Mouse (Mus musculus) heart, adult 2 months (tissue): ENCODE data around the gene Cbl. TPM values are rescaled to one million over a fixed set of nuclear protein-coding genes. Genes with fewer than 3 reads are reported as not detected.

ENCODE experiments used
- DNase-seq, 2 experiments: peaks; one replicate each; pipeline ENCODE4 v3.0.0; 2021
- H3K27ac ChIP-seq: fragments of 200-600 bp; 2 replicates; pipeline ENCODE4 v1.8.1; 2022
- H3K27me3 ChIP-seq: fragments of 200-500 bp; 2 replicates; pipeline ENCODE4 v1.6.1; 2012; ENCODE audit warnings: mild to moderate bottlenecking, low read length, inconsistent platforms, mixed read lengths; ENCODE audit not compliant: control insufficient read depth, insufficient read depth
- H3K36me3 ChIP-seq: fragments of 200-500 bp; 2 replicates; pipeline ENCODE4 v1.6.1; 2012; ENCODE audit warnings: low read length, inconsistent platforms; ENCODE audit not compliant: control insufficient read depth, insufficient read depth
- H3K4me1 ChIP-seq: fragments of 200-500 bp; 2 replicates; pipeline ENCODE4 v1.6.1; 2011; ENCODE audit warnings: low read length; ENCODE audit not compliant: control insufficient read depth, insufficient read depth
- H3K4me3 ChIP-seq: fragments of 200-600 bp; 2 replicates; pipeline ENCODE4 v1.8.1; 2022
- H3K79me2 ChIP-seq: fragments of 200-500 bp; replicated peaks from 2 replicates; pipeline ENCODE4 v1.6.1; 2012; ENCODE audit warnings: mild to moderate bottlenecking, inconsistent platforms, low read length, moderate library complexity, mixed read lengths; ENCODE audit not compliant: control insufficient read depth, insufficient read depth
- H3K9ac ChIP-seq: fragments of 200-500 bp; 2 replicates; pipeline ENCODE4 v1.6.1; 2012; ENCODE audit warnings: low read depth, mild to moderate bottlenecking, control low read depth, inconsistent platforms, low read length, mixed read lengths
- CTCF ChIP-seq: fragments of 200-600 bp; IDR thresholded peaks from 2 replicates; pipeline ENCODE4 v1.8.1; 2022; ENCODE audit warnings: antibody characterized with exemption, mild to moderate bottlenecking, moderate library complexity
- EP300 ChIP-seq: fragments of 200-500 bp; IDR thresholded peaks from 2 replicates; pipeline ENCODE4 v1.6.1; 2011; ENCODE audit warnings: low read depth, low read length, control low read depth; ENCODE audit not compliant: insufficient read depth
- POLR2A ChIP-seq: fragments of 200-500 bp; IDR thresholded peaks from 2 replicates; pipeline ENCODE4 v1.6.1; 2011; ENCODE audit warnings: mild to moderate bottlenecking, low read depth, low read length, control low read depth; ENCODE audit not compliant: insufficient read depth
- WGBS: fragments of 180-500 bp; shearing (Covaris S2); methylation state at CpG from one replicate; pipeline ENCODE4 v1.1.7; 2018; 5-methylcytosine and 5-hydroxymethylcytosine counted together
- intact Hi-C: fragments of 180-260 bp; cut with DNase I; formaldehyde crosslinking; loops from one replicate; pipeline ENCODE4 v1.15.1; 2025
- polyA plus RNA-seq: library from polyadenylated mRNA; depleted of rRNA; stranded (reverse); fragments of >200 nt; gene quantifications from 2 replicates; pipeline ENCODE4 v1.2.3, GENCODE M21; 2012
- total RNA-seq, 2 experiments: library from RNA; stranded (reverse); gene quantifications; 2 replicates each; pipeline ENCODE4 v1.2.3; 2021

The Cbl gene
- total and polyA plus RNA-seq, 3 experiments, result 5.0 to 18.7 (median 17.8) TPM

DNA sequence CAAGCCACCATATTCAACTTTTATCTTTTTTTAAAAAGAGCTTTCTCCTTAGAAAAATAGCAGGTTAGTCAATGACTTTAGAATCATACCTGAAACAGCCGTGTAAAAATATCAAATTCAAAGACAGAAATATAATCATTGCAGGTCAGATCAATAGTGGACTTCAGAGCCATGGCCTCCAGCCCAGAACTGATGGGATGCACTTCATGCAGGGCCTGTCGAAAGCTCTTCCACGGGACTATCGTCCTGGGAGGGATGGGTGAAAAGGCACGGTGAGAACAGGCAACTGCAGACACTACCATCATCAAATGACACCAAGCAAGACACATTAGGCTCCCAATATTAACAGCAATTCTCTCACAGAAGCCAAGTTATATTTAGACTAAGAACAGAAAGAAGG lies 64.9 kb downstream of the Cbl start:
- DNase-seq, result no peak
- WGBS, result 47% methylated on average over 5 of the region's 5 CpGs
- Histone ChIP-seq H3K36me3 (peaks cover 12% of the 10 kb centered on the region; the same call in 1 of the 2 replicates), H3K27me3 (no peaks in the 10 kb centered on the region), H3K9ac (no peak overlapping the region), H3K79me2 (no peaks in the 10 kb centered on the region), H3K4me1 (peaks cover 10% of the 10 kb centered on the region), H3K4me3 (no peak overlapping the region), H3K27ac (no peak overlapping the region; the same call in 1 of the 2 replicates)
- TF ChIP-seq POLR2A, result no peak
- no peak for TF ChIP-seq EP300
- TF ChIP-seq CTCF, result no peak
- intact Hi-C loops, result no loop called here

DNA sequence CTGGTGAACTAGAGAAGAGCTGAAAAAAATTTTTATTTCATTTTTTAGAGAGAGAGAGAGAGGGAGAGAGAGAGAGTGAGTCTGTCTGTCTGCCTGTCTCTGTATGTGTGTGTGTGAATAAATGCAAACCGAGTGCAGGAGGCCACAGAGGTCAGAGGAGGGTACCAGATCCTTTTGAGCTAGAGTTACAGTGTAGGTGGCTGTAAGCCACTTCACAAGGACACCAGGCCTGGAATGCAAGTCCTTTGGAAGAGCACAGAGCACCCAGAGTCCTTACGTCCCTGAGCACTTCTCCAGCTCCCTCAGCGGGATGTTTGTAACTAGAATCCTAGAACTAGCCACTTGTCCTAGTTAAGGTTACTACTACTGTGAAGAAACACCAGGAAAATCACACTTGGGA lies 74.0 kb downstream of the Cbl start:
- Histone ChIP-seq H3K27me3 (no peaks in the 10 kb centered on the region), H3K36me3 (no peaks in the 10 kb centered on the region; the same call in 1 of the 2 replicates), H3K27ac (no peak overlapping the region), H3K4me3 (no peak overlapping the region), H3K9ac (no peak overlapping the region), H3K79me2 (no peaks in the 10 kb centered on the region), H3K4me1 (no peaks in the 10 kb centered on the region)
- no peak for TF ChIP-seq POLR2A
- no peak for TF ChIP-seq CTCF
- TF ChIP-seq EP300, result 0 out of 2 replicates have a peak, but pooled peaks have one; percentile 16
- no peak for DNase-seq
- intact Hi-C loops, result no loop called here
- WGBS, result 69% methylated on average over 3 of the region's 3 CpGs

DNA sequence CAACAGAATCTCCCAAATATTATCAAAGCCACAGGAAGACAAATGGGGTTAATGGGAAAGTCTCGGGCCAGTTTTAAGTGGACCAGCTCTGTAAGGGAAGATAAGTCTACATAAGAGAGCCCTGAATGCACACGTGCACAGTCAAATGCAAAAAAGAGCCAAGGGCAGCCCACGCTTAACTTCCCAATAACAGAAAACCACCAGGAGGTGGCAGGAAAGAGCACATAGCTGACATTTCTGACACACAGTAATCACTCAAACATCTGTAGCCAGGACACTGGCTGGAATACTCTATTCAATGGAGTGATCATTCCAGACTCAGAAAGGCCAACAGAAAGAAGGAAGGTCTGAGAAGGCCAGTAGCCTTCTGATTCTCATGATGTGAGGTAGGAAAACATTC lies 86.6 kb downstream of the Cbl start:
- H3K9ac ChIP-seq, result no peak overlapping the region
- 11% methylated on average over 3 of the region's 3 CpGs for WGBS
- DNase-seq, result no peak
- no peaks in the 10 kb centered on the region for H3K27me3 ChIP-seq
- TF ChIP-seq POLR2A (no peak), CTCF (peak; percentile 80)
- intact Hi-C loops, result loop anchor here (2.0 kb wide), 1 partner anchor 20 kb away; no protein-coding TSS in a partner anchor
- no peak overlapping the region for H3K4me3 ChIP-seq
- peaks cover 15% of the 10 kb centered on the region for H3K36me3 ChIP-seq
- no peaks in the 10 kb centered on the region for H3K79me2 ChIP-seq
- no peak overlapping the region for H3K27ac ChIP-seq
- peaks cover 5% of the 10 kb centered on the region for H3K4me1 ChIP-seq

DNA sequence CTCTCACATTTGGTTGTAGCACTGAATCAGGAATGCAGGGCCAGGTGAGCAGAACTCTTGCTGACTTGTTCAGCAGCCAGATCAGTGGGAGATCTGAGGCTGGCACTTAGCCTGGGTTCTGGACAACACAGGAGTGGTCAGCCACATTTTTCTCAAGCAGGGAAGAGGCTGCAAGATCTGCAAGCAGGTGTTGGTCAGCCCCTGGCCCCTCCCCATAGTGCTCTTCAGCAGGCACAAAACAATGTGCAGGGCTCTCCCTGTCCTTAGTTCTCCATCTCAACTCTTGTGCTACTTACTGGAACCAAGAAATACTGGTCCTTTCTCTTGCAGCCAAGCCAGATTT lies 89.2 kb downstream of the Cbl start:
- H3K4me1 ChIP-seq, result peaks cover 5% of the 10 kb centered on the region
- intact Hi-C loops, result no loop called here
- H3K79me2 ChIP-seq, result no peaks in the 10 kb centered on the region
- H3K4me3 ChIP-seq, result no peak overlapping the region
- no peak overlapping the region for H3K27ac ChIP-seq
- DNase-seq, result no peak
- TF ChIP-seq POLR2A (no peak), EP300 (no peak)
- H3K27me3 ChIP-seq, result no peaks in the 10 kb centered on the region
- no peak overlapping the region for H3K9ac ChIP-seq
- H3K36me3 ChIP-seq, result peaks cover 11% of the 10 kb centered on the region

DNA sequence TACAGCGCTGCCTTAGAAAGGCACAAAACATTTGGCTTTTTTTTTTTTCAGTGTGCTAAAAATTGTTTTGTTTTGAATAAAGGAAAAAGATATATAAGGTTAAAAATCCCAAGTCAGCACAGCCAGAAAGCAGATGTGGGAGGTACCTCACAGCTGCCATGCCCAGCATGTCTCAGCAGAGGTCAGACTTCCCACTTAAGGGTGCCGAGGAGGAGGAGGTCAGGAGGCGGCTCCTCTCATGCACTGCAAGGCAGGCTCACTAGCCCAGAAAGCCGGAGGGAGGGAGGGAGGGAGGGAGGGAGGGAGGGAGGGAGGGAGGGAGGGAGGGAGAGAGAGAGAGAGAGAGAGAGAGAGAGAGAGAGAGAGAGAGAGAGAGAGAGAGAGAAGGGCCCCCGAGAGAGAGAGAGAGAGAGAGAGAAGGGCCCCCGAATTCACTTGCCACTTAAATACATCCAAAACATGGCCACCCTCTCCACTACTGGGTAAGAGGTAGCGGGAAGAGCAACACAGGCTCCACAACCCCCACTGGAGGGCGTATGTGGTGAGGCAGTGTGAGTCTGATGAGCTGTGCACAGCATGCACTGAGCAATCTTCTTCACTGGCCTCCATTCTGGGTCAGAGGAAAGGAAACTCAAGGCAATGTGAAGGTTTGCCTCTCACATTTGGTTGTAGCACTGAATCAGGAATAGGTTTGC lies 89.7 kb downstream of the Cbl start:
- no peak overlapping the region for H3K27ac ChIP-seq
- H3K36me3 ChIP-seq, result peaks cover 11% of the 10 kb centered on the region
- peaks cover 5% of the 10 kb centered on the region for H3K4me1 ChIP-seq
- H3K9ac ChIP-seq, result no peak overlapping the region
- peak in 1 of 2 experiments; percentile 46 for DNase-seq
- no peak overlapping the region for H3K4me3 ChIP-seq
- H3K27me3 ChIP-seq, result no peaks in the 10 kb centered on the region
- 35% methylated on average over 7 of the region's 8 CpGs for WGBS
- no peaks in the 10 kb centered on the region for H3K79me2 ChIP-seq
- TF ChIP-seq CTCF (peak; percentile 38), POLR2A (no peak)
- intact Hi-C loops, result no loop called here

DNA sequence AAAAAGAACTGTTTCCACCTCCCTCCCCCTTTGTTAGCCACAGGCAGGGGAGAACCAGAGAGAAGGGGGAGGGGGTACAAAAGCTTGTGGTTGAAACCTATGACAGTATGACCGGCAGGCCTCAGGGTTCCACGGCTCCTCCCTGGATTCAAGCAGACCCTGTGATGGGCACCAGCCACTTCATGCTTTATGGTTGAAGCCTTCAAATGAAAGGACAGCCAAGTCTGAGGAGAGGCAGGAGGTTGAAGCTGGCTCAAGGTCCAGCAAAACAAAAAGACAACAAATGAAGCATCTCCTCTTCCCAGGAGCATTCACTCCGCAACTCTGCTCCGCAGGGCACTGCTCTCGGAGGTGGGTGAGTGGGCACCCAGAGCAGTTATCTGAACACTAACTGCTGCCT lies 90.4 kb downstream of the Cbl start:
- Histone ChIP-seq H3K4me1 (peaks cover 3% of the 10 kb centered on the region), H3K9ac (no peak overlapping the region), H3K27ac (peak overlapping the region; percentile 26; the same call in 1 of the 2 replicates), H3K79me2 (no peaks in the 10 kb centered on the region), H3K27me3 (no peaks in the 10 kb centered on the region), H3K36me3 (peaks cover 9% of the 10 kb centered on the region), H3K4me3 (no peak overlapping the region)
- no peak for DNase-seq
- intact Hi-C loops, result no loop called here
- no peak for TF ChIP-seq EP300
- no peak for TF ChIP-seq POLR2A
- no peak for TF ChIP-seq CTCF
- 72% methylated on average over 5 of the region's 5 CpGs for WGBS
